Mouse (Mus musculus) thymus, adult 2 months (tissue): ENCODE results near the gene Mrps6. TPM values are rescaled to one million over a fixed set of nuclear protein-coding genes. Genes with fewer than 3 reads are reported as not detected.

Experiments
- DNase-seq: peaks from one replicate; pipeline ENCODE4 v3.0.0; 2021
- H3K27ac ChIP-seq: fragments of 200-500 bp; 2 replicates; pipeline ENCODE4 v1.5.1; 2012; ENCODE audit warnings: low read length, control low read depth; ENCODE audit not compliant: control insufficient read depth, insufficient read depth
- H3K27me3 ChIP-seq: fragments of 200-500 bp; 2 replicates; pipeline ENCODE4 v1.6.1; 2012; ENCODE audit warnings: mild to moderate bottlenecking, low read length, moderate library complexity, mixed read lengths; ENCODE audit not compliant: control insufficient read depth, insufficient read depth
- H3K36me3 ChIP-seq: fragments of 200-500 bp; 2 replicates; pipeline ENCODE4 v1.6.1; 2012; ENCODE audit warnings: mild to moderate bottlenecking, low read length, moderate library complexity; ENCODE audit not compliant: control insufficient read depth, insufficient read depth
- H3K4me1 ChIP-seq: fragments of 200-500 bp; replicated peaks from 2 replicates; pipeline ENCODE4 v1.6.1; 2012; ENCODE audit warnings: low read length; ENCODE audit not compliant: control insufficient read depth, insufficient read depth
- H3K4me3 ChIP-seq: fragments of 200-500 bp; 2 replicates; pipeline ENCODE4 v1.5.1; 2012; ENCODE audit warnings: mild to moderate bottlenecking, low read length, control low read depth, moderate library complexity; ENCODE audit not compliant: control insufficient read depth, insufficient read depth
- CTCF ChIP-seq: fragments of 200-500 bp; IDR thresholded peaks from 2 replicates; pipeline ENCODE4 v1.5.1; 2012; ENCODE audit warnings: mild to moderate bottlenecking, control low read depth, low read length, moderate library complexity, borderline replicate concordance; ENCODE audit not compliant: control insufficient read depth, poor library complexity, insufficient read depth; ENCODE audit errors: extremely low read depth
- POLR2A ChIP-seq: fragments of 200-500 bp; IDR thresholded peaks from 2 replicates; pipeline ENCODE4 v1.6.1; 2012; ENCODE audit warnings: mild to moderate bottlenecking, low read length, control low read depth, moderate library complexity; ENCODE audit not compliant: control insufficient read depth, poor library complexity, insufficient read depth; ENCODE audit errors: extremely low read depth
- WGBS: fragments of 180-500 bp; shearing (Covaris S2); methylation state at CpG from one replicate; pipeline ENCODE4 v1.1.7; 2018; 5-methylcytosine and 5-hydroxymethylcytosine counted together
- polyA plus RNA-seq: library from polyadenylated mRNA; depleted of rRNA; stranded (reverse); fragments of >200 nt; gene quantifications from 2 replicates; pipeline ENCODE4 v1.2.3, GENCODE M21; 2012

Mrps6 gene
- polyA plus RNA-seq, 1 experiment: 27.2 TPM

DNA sequence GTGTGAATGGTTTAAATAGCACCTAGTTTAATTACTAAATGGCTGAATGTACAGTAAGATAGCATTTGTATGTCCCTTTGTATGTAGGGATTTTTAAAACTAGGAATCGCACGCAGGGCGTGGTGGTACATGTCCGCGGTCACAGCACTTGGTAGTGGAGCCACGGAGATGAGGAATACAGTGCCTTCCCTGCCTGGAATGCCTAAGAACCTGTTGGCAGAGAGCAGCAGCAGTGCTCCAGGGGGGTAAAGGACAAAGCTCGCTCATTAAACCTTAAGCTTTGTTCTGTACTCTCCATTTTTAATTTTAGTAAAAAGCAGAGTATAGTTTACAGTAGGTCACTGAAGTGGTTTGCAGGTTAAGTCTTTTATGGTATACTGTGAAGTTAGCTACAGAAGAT lies 3.5 kb downstream of the Mrps6 start:
- Histone ChIP-seq H3K27ac (no peak overlapping the region), H3K27me3 (no peaks in the 10 kb centered on the region), H3K36me3 (peaks cover under 1% of the 10 kb centered on the region; the same call in 1 of the 2 replicates), H3K4me3 (no peak overlapping the region), H3K4me1 (peaks cover 18% of the 10 kb centered on the region)
- 96% methylated on average over 7 of the region's 7 CpGs for WGBS
- no peak for TF ChIP-seq POLR2A
- TF ChIP-seq CTCF: no peak
- no peak for DNase-seq

- Histone ChIP-seq H3K36me3 (peaks cover 13% of the 10 kb centered on the region), H3K27ac (no peak overlapping the region), H3K4me3 (no peak overlapping the region), H3K27me3 (no peaks in the 10 kb centered on the region), H3K4me1 (peaks cover 15% of the 10 kb centered on the region)
- no peak for DNase-seq
- TF ChIP-seq POLR2A (no peak), CTCF (no peak)
- 93% methylated on average over 1 of the region's 1 CpGs for WGBS
Measured at GRCm38 (mm10) chr16:92062832-92063231, 4.8 kb downstream of the Mrps6 start.

DNA sequence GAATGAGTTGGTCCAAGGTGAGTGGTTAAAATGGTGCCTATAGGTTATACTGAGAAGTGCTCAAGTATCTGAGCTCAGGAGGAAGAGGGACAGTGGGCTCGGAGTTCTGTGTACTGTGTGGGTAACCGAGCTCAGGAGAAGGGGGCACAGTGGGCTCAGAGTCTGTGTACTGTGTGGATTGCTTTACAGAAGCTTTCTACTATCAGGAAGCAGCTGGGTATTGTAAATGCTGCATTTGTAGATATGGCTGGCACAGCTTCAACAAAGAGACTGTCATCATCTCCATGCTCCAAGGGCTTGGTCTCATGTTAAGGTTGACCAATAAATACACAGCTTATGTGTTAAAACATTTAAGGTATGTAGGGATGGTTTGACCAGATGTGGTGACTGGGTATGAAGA lies 6.7 kb downstream of the Mrps6 start:
- Histone ChIP-seq H3K4me1 (peaks cover 9% of the 10 kb centered on the region), H3K27me3 (no peaks in the 10 kb centered on the region), H3K36me3 (peaks cover 15% of the 10 kb centered on the region), H3K27ac (no peak overlapping the region), H3K4me3 (no peak overlapping the region)
- TF ChIP-seq POLR2A: no peak
- no peak for TF ChIP-seq CTCF
- no peak for DNase-seq
- WGBS: 96% methylated on average over 2 of the region's 2 CpGs

- H3K4me1 ChIP-seq: no peaks in the 10 kb centered on the region
- peaks cover 15% of the 10 kb centered on the region for H3K36me3 ChIP-seq
- TF ChIP-seq POLR2A (no peak), CTCF (no peak)
- 97% methylated on average over 8 of the region's 8 CpGs for WGBS
- no peak overlapping the region for H3K4me3 ChIP-seq
- DNase-seq: no peak
- H3K27ac ChIP-seq: no peak overlapping the region
- no peaks in the 10 kb centered on the region for H3K27me3 ChIP-seq
Measured at GRCm38 (mm10) chr16:92070338-92070737, 12.3 kb downstream of the Mrps6 start.

GRCm38 (mm10) chr16:92076797-92077196 lies 18.7 kb downstream of the Mrps6 start:
- DNase-seq: no peak
- 97% methylated on average over 8 of the region's 8 CpGs for WGBS
- no peak overlapping the region for H3K27ac ChIP-seq
- peaks cover 9% of the 10 kb centered on the region for H3K36me3 ChIP-seq
- TF ChIP-seq POLR2A (no peak), CTCF (no peak)
- no peak overlapping the region for H3K4me3 ChIP-seq
- H3K4me1 ChIP-seq: no peaks in the 10 kb centered on the region; the same call in 1 of the 2 replicates
- no peaks in the 10 kb centered on the region for H3K27me3 ChIP-seq

DNA sequence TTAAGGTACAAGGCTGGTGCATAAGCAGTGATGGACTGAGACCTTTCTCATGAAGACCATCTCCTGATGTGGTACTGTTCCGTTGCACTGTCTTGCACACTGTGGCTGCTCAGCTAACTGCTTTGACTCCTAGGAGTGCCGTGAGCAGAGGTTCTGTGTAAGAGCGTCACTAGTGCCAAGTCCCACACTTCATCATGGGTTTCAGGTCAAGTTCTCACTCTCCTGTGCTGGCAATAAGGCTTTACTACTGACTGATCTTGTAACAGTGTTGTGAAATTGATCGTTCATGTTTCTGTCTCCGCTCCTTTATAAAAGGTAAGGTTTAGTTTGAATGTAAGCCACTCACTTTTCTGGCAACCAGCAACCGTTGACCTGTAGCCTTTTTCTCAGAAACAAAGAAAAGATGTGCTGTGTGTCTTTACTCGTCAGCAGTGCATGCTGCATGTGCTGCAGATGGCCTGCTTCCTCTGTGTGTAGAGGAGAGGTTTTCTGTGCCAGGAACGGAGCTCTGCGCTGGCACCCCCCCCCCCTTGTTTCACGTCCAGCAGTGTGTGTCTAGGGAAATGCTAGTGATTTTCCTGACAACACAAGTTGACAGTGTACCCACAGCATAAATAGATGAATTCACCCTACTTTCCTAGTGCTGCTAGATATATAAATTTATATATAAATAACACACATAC lies 25.8 kb downstream of the Mrps6 start:
- Histone ChIP-seq H3K36me3 (no peaks in the 10 kb centered on the region), H3K27ac (no peak overlapping the region), H3K4me1 (no peaks in the 10 kb centered on the region), H3K4me3 (no peak overlapping the region), H3K27me3 (no peaks in the 10 kb centered on the region)
- TF ChIP-seq POLR2A (no peak), CTCF (no peak)
- no peak for DNase-seq
- 95% methylated on average over 10 of the region's 10 CpGs for WGBS
